Mouse (Mus musculus): ENCODE results near the gene Plekho2. TPM values are rescaled to one million over a fixed set of nuclear protein-coding genes. Genes with fewer than 3 reads are reported as not detected.

Gene Plekho2
- 9.8 and 10.6 TPM in 2 replicates for polyA plus RNA-seq (2012; rRNA removed)

GRCm38 (mm10) chr9:65579781-65580371 is at the start of gene Plekho2:
TSS of gene Plekho2 (minus strand) at chr9:65580040.

GRCm38 (mm10) chr9:65629025-65629766 is 49.4 kb upstream of the Plekho2 start, which contains the start of gene Rbpms2:
TSS of gene Rbpms2 (plus strand) at chr9:65629648.

GRCm38 (mm10) chr9:65586406-65587269 is 6.8 kb upstream of the Plekho2 start, which contains the start of gene Pif1:
TSS of gene Pif1 (plus strand) at chr9:65587160.

GRCm38 (mm10) chr9:65519807-65520504 is 59.9 kb downstream of the Plekho2 start, which contains the start of gene Ankdd1a:
TSS of gene Ankdd1a (minus strand) at chr9:65520193.

Other genes with a start within 250 kb of the Plekho2 start
- gene Pdcd7, start 233.9 kb downstream of the Plekho2 start, polyA plus RNA-seq (2012; rRNA removed) = 3.8 and 4.5 TPM in 2 replicates
- 0.05 and 0.06 TPM in 2 replicates for gene Ubap1l, start 219.0 kb downstream of the Plekho2 start, polyA plus RNA-seq (2012; rRNA removed)
- gene Kbtbd13, start 188.4 kb downstream of the Plekho2 start, polyA plus RNA-seq (2012; rRNA removed) = 0.07 TPM in 2 replicates
- gene Rasl12, start 181.5 kb downstream of the Plekho2 start, polyA plus RNA-seq (2012; rRNA removed) = 0.14 and 0.20 TPM in 2 replicates
- 0.06 and 0.48 TPM in 2 replicates for gene Slc51b, start 157.1 kb downstream of the Plekho2 start, polyA plus RNA-seq (2012; rRNA removed)
- gene Mtfmt, start 144.3 kb downstream of the Plekho2 start, polyA plus RNA-seq (2012; rRNA removed) = 7.6 and 8.2 TPM in 2 replicates
- gene Spg21, start 119.1 kb downstream of the Plekho2 start, polyA plus RNA-seq (2012; rRNA removed) = 10.2 and 12.4 TPM in 2 replicates
- gene Ankdd1a, start 59.8 kb downstream of the Plekho2 start, polyA plus RNA-seq (2012; rRNA removed) = 0.03 and 0.08 TPM in 2 replicates
- 4.1 and 4.7 TPM in 2 replicates for gene Pif1, start 7.1 kb upstream of the Plekho2 start, polyA plus RNA-seq (2012; rRNA removed)
- 14.6 and 16.8 TPM in 2 replicates for gene Rbpms2, start 49.6 kb upstream of the Plekho2 start, polyA plus RNA-seq (2012; rRNA removed)
- 25.7 and 26.2 TPM in 2 replicates for gene Oaz2, start 88.0 kb upstream of the Plekho2 start, polyA plus RNA-seq (2012; rRNA removed)
- 2.9 and 4.3 TPM in 2 replicates for gene Zfp609, start 247.5 kb upstream of the Plekho2 start, polyA plus RNA-seq (2012; rRNA removed)